Mouse (Mus musculus) intestine, postnatal 0 days (tissue): ENCODE data around the gene Ctnnbip1. TPM values are rescaled to one million over a fixed set of nuclear protein-coding genes. Genes with fewer than 3 reads are reported as not detected.
A peak's percentile ranks its signal among the peaks of the same experiment; 100 is the strongest.

Experiments used
- ATAC-seq: fragments of 200-750 bp; cut with Nextera tagmentation; 2 replicates; pipeline ENCODE4 v1.8.0; 2017; ENCODE audit warnings: mild to moderate bottlenecking, moderate TSS enrichment, moderate library complexity
- H3K27ac ChIP-seq: fragments of 300-500 bp; sonication (generic); 2 replicates; pipeline ENCODE4 v1.5.1; 2014; ENCODE audit warnings: mild to moderate bottlenecking, low read depth, low read length, moderate library complexity
- H3K27me3 ChIP-seq: fragments of 300-500 bp; sonication (generic); replicated peaks from 2 replicates; pipeline ENCODE4 v1.6.1; 2014; ENCODE audit warnings: low read length, mixed read lengths; ENCODE audit not compliant: control insufficient read depth, insufficient read depth
- H3K36me3 ChIP-seq: fragments of 300-500 bp; sonication (generic); 2 replicates; pipeline ENCODE4 v1.6.1; 2014; ENCODE audit warnings: mild to moderate bottlenecking, moderate library complexity; ENCODE audit not compliant: control insufficient read depth, insufficient read depth
- H3K4me1 ChIP-seq: fragments of 300-500 bp; sonication (generic); replicated peaks from 2 replicates; pipeline ENCODE4 v1.6.1; 2014; ENCODE audit warnings: antibody characterized with exemption, low read length, mixed read lengths; ENCODE audit not compliant: control insufficient read depth, insufficient read depth
- H3K4me2 ChIP-seq: fragments of 300-500 bp; sonication (generic); replicated peaks from 2 replicates; pipeline ENCODE4 v1.6.1; 2014; ENCODE audit warnings: low read depth, mild to moderate bottlenecking, moderate library complexity
- H3K4me3 ChIP-seq: fragments of 300-500 bp; sonication (generic); 2 replicates; pipeline ENCODE4 v1.5.1; 2014; ENCODE audit warnings: low read depth, low read length
- H3K9ac ChIP-seq: fragments of 300-500 bp; sonication (generic); 2 replicates; pipeline ENCODE4 v1.6.1; 2014; ENCODE audit warnings: mild to moderate bottlenecking, low read depth, low read length
- H3K9me3 ChIP-seq: fragments of 300-500 bp; sonication (generic); 2 replicates; pipeline ENCODE4 v1.6.1; 2016; ENCODE audit warnings: mixed run types; ENCODE audit not compliant: control insufficient read depth
- CTCF ChIP-seq: sonication (generic); IDR thresholded peaks from 2 replicates; pipeline ENCODE4 v1.5.1; 2016; ENCODE audit warnings: low read depth, mild to moderate bottlenecking, control low read depth, antibody characterized with exemption, moderate library complexity
- WGBS: fragments of 180-500 bp; shearing (Covaris S2); extraction: QIAGEN DNeasy Blood & Tissue Kit; methylation state at CpG from one replicate; pipeline ENCODE4 v1.1.7; 2014; 5-methylcytosine and 5-hydroxymethylcytosine counted together
- polyA plus RNA-seq: library from polyadenylated mRNA; unstranded; fragments of >200 nt; fragmentation: Nextera tagmentation; extraction: Ambion mirVana; gene quantifications from 2 replicates; pipeline ENCODE4 v1.2.1, GENCODE M21; 2015

Gene Ctnnbip1
- polyA plus RNA-seq, 1 experiment from 2014 or later: 52.8 TPM

GRCm38 (mm10) chr4:149591486-149591885 lies 73.5 kb downstream of the Ctnnbip1 start:
- Histone ChIP-seq H3K4me1 (0 out of 2 replicates have a peak, but pooled peaks cover 3% of the 10 kb centered on the region), H3K9me3 (no peaks in the 10 kb centered on the region), H3K4me2 (no peak overlapping the region), H3K9ac (no peak overlapping the region), H3K36me3 (no peaks in the 10 kb centered on the region; the same call in 1 of the 2 replicates), H3K4me3 (no peak overlapping the region), H3K27ac (no peak overlapping the region), H3K27me3 (0 out of 2 replicates have a peak, but pooled peaks cover 2% of the 10 kb centered on the region)
- no peak for ATAC-seq
- WGBS: 89% methylated on average over 2 of the region's 2 CpGs
- TF ChIP-seq CTCF: peak; percentile 68

GRCm38 (mm10) chr4:149594913-149595581 lies 77.0 kb downstream of the Ctnnbip1 start:
- no peaks in the 10 kb centered on the region for H3K9me3 ChIP-seq
- no peaks in the 10 kb centered on the region for H3K4me1 ChIP-seq
- H3K9ac ChIP-seq: no peak overlapping the region
- H3K27ac ChIP-seq: no peak overlapping the region
- no peak overlapping the region for H3K4me3 ChIP-seq
- no peaks in the 10 kb centered on the region for H3K27me3 ChIP-seq
- TF ChIP-seq CTCF: no peak
- H3K4me2 ChIP-seq: no peak overlapping the region
- no peak for ATAC-seq
- no peaks in the 10 kb centered on the region; the same call in 1 of the 2 replicates for H3K36me3 ChIP-seq
- 80% methylated on average over 9 of the region's 9 CpGs for WGBS

- Histone ChIP-seq H3K27me3 (no peaks in the 10 kb centered on the region), H3K4me3 (no peak overlapping the region), H3K4me1 (no peaks in the 10 kb centered on the region; the same call in 1 of the 2 replicates), H3K36me3 (no peaks in the 10 kb centered on the region; the same call in 1 of the 2 replicates), H3K4me2 (no peak overlapping the region), H3K27ac (no peak overlapping the region), H3K9me3 (no peaks in the 10 kb centered on the region), H3K9ac (no peak overlapping the region)
- TF ChIP-seq CTCF: no peak
- WGBS: 79% methylated on average over 12 of the region's 12 CpGs
- no peak for ATAC-seq
These were observed 79.7 kb downstream of the Ctnnbip1 start for GRCm38 (mm10) chr4:149597641-149598208.

- 94% methylated on average over 6 of the region's 6 CpGs for WGBS
- Histone ChIP-seq H3K4me3 (no peak overlapping the region), H3K4me1 (no peaks in the 10 kb centered on the region; the same call in 1 of the 2 replicates), H3K9me3 (no peaks in the 10 kb centered on the region), H3K27ac (no peak overlapping the region), H3K4me2 (no peak overlapping the region), H3K9ac (no peak overlapping the region), H3K27me3 (no peaks in the 10 kb centered on the region), H3K36me3 (no peaks in the 10 kb centered on the region; the same call in 1 of the 2 replicates)
- no peak for ATAC-seq
- TF ChIP-seq CTCF: no peak
These were observed 81.5 kb downstream of the Ctnnbip1 start for GRCm38 (mm10) chr4:149599549-149599948.

- TF ChIP-seq CTCF: no peak
- Histone ChIP-seq H3K27me3 (no peaks in the 10 kb centered on the region), H3K4me1 (no peaks in the 10 kb centered on the region; the same call in 1 of the 2 replicates), H3K4me2 (no peak overlapping the region), H3K4me3 (no peak overlapping the region), H3K27ac (no peak overlapping the region), H3K9me3 (no peaks in the 10 kb centered on the region), H3K36me3 (no peaks in the 10 kb centered on the region), H3K9ac (no peak overlapping the region)
- 86% methylated on average over 4 of the region's 4 CpGs for WGBS
- ATAC-seq: no peak
These were observed 82.1 kb downstream of the Ctnnbip1 start for GRCm38 (mm10) chr4:149600130-149600529.

GRCm38 (mm10) chr4:149601484-149601883 lies 83.4 kb downstream of the Ctnnbip1 start:
- Histone ChIP-seq H3K36me3 (no peaks in the 10 kb centered on the region; the same call in 1 of the 2 replicates), H3K27me3 (no peaks in the 10 kb centered on the region), H3K4me2 (no peak overlapping the region), H3K9me3 (no peaks in the 10 kb centered on the region), H3K4me1 (no peaks in the 10 kb centered on the region; the same call in 1 of the 2 replicates), H3K27ac (no peak overlapping the region), H3K4me3 (no peak overlapping the region), H3K9ac (no peak overlapping the region)
- no peak for TF ChIP-seq CTCF
- WGBS: 23% methylated on average over 4 of the region's 4 CpGs
- no peak for ATAC-seq
